Mouse (Mus musculus): ENCODE measurements at regions not wholly inside any gene's neighbourhood (a gene's known extent, or its start where the extent isn't known, plus 50 kb on each side); places are given as distances from the start of the nearest gene placed in this dataset.

- DNase-seq = peak in 1 of 2 experiments; percentile 32
Observed at GRCm38 (mm10) chr9:117863944-117864343, 176.4 kb upstream of the Azi2 start.

- no peak for DNase-seq
Observed at GRCm38 (mm10) chr9:117863318-117863717, 177.0 kb upstream of the Azi2 start.

GRCm38 (mm10) chr9:117859580-117860045 lies 180.7 kb upstream of the Azi2 start:
- no peak for DNase-seq

- DNase-seq = no peak
Observed at GRCm38 (mm10) chr9:117843531-117843930, 196.8 kb upstream of the Azi2 start.

GRCm38 (mm10) chr9:117836696-117837380 lies 203.5 kb upstream of the Azi2 start:
- no peak for DNase-seq

GRCm38 (mm10) chr9:117833586-117833985 lies 203.9 kb upstream of the Rbms3 start:
- no peak for DNase-seq

- no peak for DNase-seq
Observed at GRCm38 (mm10) chr9:117814661-117815060, 184.9 kb upstream of the Rbms3 start.

- DNase-seq = no peak
Observed at GRCm38 (mm10) chr9:117813216-117813615, 183.5 kb upstream of the Rbms3 start.

GRCm38 (mm10) chr9:117805812-117806211 lies 176.1 kb upstream of the Rbms3 start:
- no peak for DNase-seq

GRCm38 (mm10) chr9:117784186-117784591 lies 154.5 kb upstream of the Rbms3 start:
- no peak for DNase-seq

- DNase-seq = no peak
Observed at GRCm38 (mm10) chr9:117754651-117755050, 124.9 kb upstream of the Rbms3 start.

- DNase-seq = no peak
Observed at GRCm38 (mm10) chr9:117753466-117753865, 123.8 kb upstream of the Rbms3 start.

- no peak for DNase-seq
Observed at GRCm38 (mm10) chr9:117744906-117745305, 115.2 kb upstream of the Rbms3 start.

- DNase-seq = peak in 1 of 2 experiments; percentile 30
Observed at GRCm38 (mm10) chr9:117729366-117729765, 99.7 kb upstream of the Rbms3 start.

GRCm38 (mm10) chr9:117720161-117720598 lies 90.5 kb upstream of the Rbms3 start:
- no peak for DNase-seq

GRCm38 (mm10) chr9:117717346-117717745 lies 87.6 kb upstream of the Rbms3 start:
- no peak for DNase-seq

- no peak for DNase-seq
Observed at GRCm38 (mm10) chr9:117716476-117716875, 86.8 kb upstream of the Rbms3 start.

- peak; percentile 17 to 24 for DNase-seq
Observed at GRCm38 (mm10) chr9:117714741-117715675, 85.3 kb upstream of the Rbms3 start.

- DNase-seq = peak; percentile 47 to 53
Observed at GRCm38 (mm10) chr9:117713121-117713520, 83.4 kb upstream of the Rbms3 start.

- DNase-seq = no peak
Observed at GRCm38 (mm10) chr9:117711793-117712192, 82.1 kb upstream of the Rbms3 start.

- no peak for DNase-seq
Observed at GRCm38 (mm10) chr9:117710966-117711365, 81.3 kb upstream of the Rbms3 start.

- no peak for DNase-seq
Observed at GRCm38 (mm10) chr9:117709677-117710076, 80.0 kb upstream of the Rbms3 start.

- DNase-seq = no peak
Observed at GRCm38 (mm10) chr9:117693001-117693400, 63.3 kb upstream of the Rbms3 start.

GRCm38 (mm10) chr9:117692486-117692885 lies 62.8 kb upstream of the Rbms3 start:
- no peak for DNase-seq
